Mouse (Mus musculus) ES-E14 (cell line): ENCODE results near the gene Egfem1.
A peak's percentile ranks its signal among the peaks of the same experiment; 100 is the strongest.

Source experiments
- MAFK ChIP-seq: IDR thresholded peaks from 2 replicates; pipeline ENCODE4 v1.6.1; 2014; ENCODE audit warnings: mild to moderate bottlenecking, low read depth, low read length, inconsistent platforms; ENCODE audit not compliant: insufficient read depth
- ZC3H11A ChIP-seq: IDR thresholded peaks from 2 replicates; pipeline ENCODE4 v1.6.1; 2012; ENCODE audit warnings: low read depth, mild to moderate bottlenecking, inconsistent platforms, low read length, borderline replicate concordance
- ZNF384 ChIP-seq: IDR thresholded peaks from 2 replicates; pipeline ENCODE4 v1.6.1; 2012; ENCODE audit warnings: low read depth, low read length, inconsistent platforms

GRCm38 (mm10) chr3:29541477-29542079 is 459.8 kb downstream of the Egfem1 start:
- TF ChIP-seq MAFK: no peak
- peak; percentile 95 for TF ChIP-seq ZNF384
- TF ChIP-seq ZC3H11A: no peak
